Mouse (Mus musculus): ENCODE measurements around the gene Rapgef5. TPM values are rescaled to one million over a fixed set of nuclear protein-coding genes. Genes with fewer than 3 reads are reported as not detected.
A peak's percentile ranks its signal among the peaks of the same experiment; 100 is the strongest.

Gene Rapgef5
- total RNA-seq, 2 experiments from 2014 or later, result 91.7 to 98.0 TPM

GRCm38 (mm10) chr12:117666391-117666790 lies 150.1 kb downstream of the Rapgef5 start:
- DNase-seq (ENCODE audit: low spot score in 2 of 2), result no peak

- DNase-seq (ENCODE audit: low spot score in 2 of 2), result no peak
Measured at GRCm38 (mm10) chr12:117669610-117670400, 153.5 kb downstream of the Rapgef5 start.

DNA sequence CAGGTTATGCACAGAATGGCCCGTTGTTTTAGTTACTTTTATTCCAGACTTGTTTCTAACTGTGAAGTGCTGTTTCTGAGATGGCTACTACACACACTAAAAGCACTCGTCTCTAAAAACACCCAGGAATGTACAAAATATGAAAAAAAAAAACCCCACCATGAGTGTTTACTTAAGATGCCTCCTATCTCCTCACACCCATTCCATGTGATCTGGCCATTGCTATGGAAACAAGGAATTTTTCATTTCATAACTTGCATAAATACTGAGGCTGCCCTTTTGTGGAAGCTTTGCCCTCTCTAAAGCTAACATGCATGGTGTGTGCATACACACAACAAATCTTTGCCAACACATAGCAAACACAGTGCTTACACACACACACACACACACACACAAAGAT lies 156.9 kb downstream of the Rapgef5 start:
- no peak for DNase-seq (ENCODE audit: low spot score in 2 of 2)

DNA sequence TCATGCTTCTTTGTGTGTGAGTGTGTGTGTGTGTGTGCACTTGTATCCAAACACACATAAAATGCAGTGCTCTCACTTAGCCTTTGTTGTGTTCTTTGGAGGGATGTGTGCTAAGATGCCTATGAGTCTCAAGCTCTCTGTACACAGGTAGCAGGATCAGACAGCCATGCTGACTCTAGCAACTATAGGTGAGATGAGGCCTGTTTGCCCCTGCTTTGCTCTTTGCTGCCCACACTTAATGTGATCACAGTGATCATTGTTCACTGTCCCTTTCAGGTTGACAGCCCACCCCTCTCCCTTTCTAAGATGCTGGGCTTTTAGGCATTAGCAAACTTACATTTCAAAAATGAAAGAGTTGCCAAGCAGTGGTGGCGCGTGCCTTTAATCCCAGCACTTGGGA lies 158.2 kb downstream of the Rapgef5 start:
- DNase-seq (ENCODE audit: low spot score in 2 of 2), result no peak

DNA sequence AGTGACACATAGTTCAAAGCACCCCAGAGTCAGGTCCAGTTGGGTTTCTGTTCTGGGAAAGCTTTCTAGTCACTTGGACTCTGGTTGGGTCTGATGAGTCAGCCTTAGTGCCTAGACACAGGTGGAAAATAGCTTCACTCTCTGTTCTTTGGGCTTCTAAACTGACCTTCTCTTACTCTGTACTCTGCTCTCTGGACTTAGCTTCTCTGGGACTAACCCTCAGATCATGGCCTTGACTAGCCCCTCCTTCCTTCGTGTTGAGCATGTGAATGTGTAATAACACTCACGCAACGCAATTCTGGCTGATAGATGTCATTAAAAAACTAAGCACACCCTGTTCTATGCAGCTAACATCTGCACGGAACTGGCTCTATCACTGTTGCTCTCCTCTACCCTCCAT lies 160.0 kb downstream of the Rapgef5 start:
- no peak for DNase-seq (ENCODE audit: low spot score in 2 of 2)

DNA sequence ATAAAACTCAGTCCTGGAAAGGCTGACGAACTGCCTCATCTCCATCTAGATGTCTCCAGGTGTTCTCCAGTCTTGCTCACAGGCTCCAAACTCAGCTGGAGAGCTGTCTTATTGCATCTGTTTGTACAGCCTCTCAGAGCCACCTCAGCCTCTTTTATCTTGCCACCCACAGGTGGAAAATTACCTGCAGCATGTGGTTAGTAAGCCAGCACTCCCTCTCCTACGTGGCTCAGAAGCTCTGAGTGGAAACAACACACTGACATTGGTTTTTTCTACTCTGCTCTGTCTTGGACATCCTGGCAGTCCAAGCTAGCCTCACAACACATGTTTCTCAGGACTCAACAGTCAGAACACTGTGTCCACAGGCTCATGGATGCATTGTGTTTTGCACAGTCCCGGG lies 162.6 kb downstream of the Rapgef5 start:
- DNase-seq (ENCODE audit: low spot score in 2 of 2), result no peak

- DNase-seq (ENCODE audit: low spot score in 2 of 2), result no peak
Measured at GRCm38 (mm10) chr12:117679795-117680194, 163.5 kb downstream of the Rapgef5 start.

DNA sequence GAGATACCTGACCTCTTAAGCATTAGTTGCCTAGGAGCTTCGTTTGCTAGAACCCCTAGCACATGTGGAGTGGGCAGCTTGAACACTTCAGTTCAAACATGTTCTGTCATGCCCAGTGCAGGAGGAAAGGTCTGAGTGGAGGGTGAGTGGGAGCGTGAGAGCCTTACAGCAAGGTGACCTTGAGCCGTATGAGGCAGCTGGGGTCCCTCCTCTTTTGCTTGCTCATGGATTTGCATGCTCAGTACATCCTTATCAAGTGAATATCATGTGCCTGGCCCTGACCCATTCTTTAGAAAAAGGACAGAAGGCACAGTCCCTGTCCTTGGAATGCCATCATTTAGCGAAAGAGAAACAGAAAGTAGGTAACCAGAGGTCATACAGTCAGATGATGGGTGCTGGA lies 165.0 kb downstream of the Rapgef5 start:
- no peak for DNase-seq (ENCODE audit: low spot score in 2 of 2)

DNA sequence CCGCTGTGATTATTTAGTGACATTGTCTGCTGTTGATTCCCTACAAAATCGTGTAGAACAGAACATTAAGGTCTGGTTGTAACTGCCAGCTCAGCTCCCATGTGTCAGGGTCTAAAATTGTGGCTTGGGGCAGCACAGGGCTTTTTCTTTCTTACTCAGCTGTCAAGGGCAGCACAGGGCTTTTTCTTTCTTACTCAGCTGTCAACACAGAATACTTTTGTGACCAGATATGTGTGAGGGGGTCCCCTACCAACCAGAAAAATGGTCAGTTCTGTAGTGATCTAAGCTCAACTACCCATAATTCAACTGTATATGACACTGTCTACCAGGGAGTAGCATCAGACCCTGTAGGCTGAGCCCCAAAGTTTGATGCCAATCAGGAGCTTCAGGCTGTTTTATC lies 167.1 kb downstream of the Rapgef5 start:
- DNase-seq (ENCODE audit: low spot score in 2 of 2), result no peak

GRCm38 (mm10) chr12:117683984-117684383 lies 167.7 kb downstream of the Rapgef5 start:
- DNase-seq (ENCODE audit: low spot score in 2 of 2), result no peak

- DNase-seq (ENCODE audit: low spot score in 2 of 2), result no peak
Measured at GRCm38 (mm10) chr12:117684788-117685187, 168.5 kb downstream of the Rapgef5 start.

DNA sequence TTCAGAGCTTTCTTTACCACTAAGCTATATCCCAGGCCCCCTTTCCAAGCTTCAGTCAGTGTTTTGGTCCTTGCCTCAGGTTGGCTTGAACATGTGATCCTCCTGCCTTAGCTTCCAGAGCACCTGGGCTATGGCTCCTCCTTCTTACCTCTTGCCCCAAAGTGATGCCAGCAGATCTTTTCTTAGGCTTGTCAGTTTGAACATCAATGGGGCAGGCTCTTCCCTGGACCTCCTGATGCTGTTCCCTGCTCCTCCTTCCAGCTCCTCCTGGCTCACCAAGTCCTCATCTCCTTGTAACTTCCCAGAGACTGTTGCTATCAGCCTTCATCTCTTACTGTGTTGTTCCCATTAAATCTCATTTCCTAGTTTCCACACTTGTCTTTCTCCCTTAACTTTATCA lies 169.1 kb downstream of the Rapgef5 start:
- no peak for DNase-seq (ENCODE audit: low spot score in 2 of 2)

- no peak for DNase-seq (ENCODE audit: low spot score in 2 of 2)
Measured at GRCm38 (mm10) chr12:117686732-117687131, 170.5 kb downstream of the Rapgef5 start.

DNA sequence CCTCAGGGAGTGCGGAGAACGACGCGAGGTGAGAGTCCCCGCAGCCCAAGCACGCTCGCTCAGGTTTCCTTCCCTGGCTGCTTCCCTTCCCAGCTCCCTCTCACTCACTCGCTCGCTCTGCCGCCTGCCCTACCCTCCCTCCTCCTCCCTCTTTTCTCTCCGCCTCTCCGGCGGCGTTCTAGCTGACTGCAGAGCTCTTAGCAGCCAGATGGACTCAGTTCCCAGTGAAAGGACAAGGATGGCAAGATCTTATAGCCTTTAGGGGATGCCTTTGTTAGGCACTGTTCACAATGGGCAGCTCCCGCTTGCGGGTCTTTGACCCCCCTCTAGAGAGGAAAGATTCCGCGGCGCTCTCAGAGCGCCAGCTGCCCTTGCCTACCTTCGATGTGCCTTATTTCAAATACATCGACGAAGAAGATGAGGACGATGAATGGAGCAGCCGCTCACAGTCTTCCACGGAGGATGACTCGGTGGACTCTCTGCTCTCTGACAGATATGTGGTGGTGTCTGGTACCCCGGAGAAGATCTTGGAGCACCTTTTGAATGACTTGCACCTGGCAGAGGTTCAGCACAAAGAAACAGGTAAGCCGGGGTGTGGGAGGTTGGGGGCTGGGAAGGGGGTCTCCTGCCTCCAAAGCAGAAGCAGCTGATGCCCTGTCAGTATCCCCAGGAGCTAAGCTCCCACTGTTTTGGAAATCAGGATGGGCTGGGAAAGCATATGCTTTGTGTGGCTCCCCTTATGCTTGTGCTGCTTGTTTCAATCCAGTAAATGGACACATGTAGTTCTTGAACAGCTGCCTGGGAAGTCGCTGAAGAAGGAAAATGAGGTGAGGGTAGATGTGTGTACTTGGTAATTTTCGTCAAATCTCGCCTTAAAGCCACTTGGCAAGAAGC lies 172.6 kb downstream of the Rapgef5 start:
- DNase-seq (ENCODE audit: low spot score in 2 of 2), result peak; percentile 51 to 67

DNA sequence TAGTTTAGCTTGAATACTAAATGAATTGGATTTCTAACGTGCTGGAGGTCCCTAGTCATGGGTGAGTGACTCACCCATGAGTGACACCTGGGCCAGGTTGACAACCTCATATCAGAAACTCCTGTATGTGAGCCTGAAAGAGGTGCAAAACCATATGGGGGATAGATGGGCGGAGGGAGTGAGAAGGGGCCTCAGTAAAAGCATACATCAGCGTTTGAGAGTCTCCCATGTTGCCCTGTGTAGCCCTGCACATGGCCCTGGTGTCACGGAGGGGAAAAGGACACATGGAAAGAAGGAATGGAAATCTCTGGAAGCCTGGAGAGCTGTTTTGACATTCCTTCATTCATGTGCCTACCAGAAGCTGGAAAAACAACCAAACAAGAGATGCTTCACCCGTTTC lies 175.1 kb downstream of the Rapgef5 start:
- no peak for DNase-seq (ENCODE audit: low spot score in 2 of 2)

GRCm38 (mm10) chr12:117692775-117693174 lies 176.5 kb downstream of the Rapgef5 start:
- DNase-seq (ENCODE audit: low spot score in 2 of 2), result no peak

GRCm38 (mm10) chr12:117699950-117700665 lies 183.8 kb downstream of the Rapgef5 start:
- no peak for DNase-seq (ENCODE audit: low spot score in 2 of 2)

DNA sequence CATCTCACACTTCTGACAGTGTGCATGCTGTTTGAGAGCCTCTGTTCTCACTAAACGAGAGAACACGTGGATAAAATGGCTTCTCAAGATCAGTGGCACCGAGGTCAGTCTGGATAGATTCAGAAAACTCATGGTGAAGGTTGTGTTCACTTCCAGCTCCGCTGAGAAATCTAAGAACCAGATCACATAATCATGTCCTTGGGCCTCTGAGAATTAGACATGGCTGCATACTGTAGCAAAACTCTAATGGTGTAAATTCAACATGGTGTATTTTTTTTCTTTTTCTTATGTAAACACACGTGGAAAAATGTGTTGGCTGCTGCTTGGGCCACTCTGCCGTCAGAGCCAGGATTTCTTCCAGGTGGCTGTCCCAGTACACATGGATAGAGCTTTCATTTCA lies 184.6 kb downstream of the Rapgef5 start:
- no peak for DNase-seq (ENCODE audit: low spot score in 2 of 2)

DNA sequence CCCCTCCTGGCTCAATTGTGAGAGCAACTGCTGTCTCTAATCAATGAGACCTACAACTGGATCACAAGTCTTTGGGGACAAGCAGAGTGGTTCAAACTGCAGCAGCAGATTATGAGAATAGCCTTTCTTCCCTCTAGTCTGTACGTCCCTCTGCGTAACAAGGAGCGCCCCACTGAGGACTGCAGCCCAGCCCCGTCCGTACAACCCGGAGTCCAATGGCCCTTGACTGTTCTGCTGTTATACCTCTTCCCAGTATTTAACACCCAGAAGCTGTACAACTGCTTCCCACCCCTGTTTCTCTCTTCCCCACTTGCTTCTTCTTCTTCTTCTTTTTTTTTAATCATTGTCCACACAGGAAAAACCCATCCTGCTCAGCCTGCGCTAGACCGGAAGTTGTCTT lies 186.0 kb downstream of the Rapgef5 start:
- no peak for DNase-seq (ENCODE audit: low spot score in 2 of 2)

DNA sequence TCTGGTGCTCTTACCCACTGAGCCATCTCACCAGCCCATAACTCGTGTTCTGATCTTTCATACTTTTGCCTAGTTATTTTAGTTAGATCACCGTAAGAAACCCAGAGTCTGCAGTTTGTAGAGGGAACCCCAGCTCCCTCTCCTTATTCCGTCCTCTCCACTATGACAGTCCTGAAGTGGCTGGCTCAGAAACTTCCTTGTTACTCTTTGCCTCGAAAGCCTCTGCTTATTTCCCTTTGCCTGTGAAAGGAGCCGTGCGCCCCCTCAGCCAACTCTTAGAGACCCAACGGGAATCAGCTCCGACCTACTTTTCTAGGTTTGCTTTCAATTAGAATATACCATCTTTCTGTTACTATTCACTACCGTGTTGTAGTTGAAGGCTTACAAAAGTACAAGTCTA lies 186.6 kb downstream of the Rapgef5 start:
- no peak for DNase-seq (ENCODE audit: low spot score in 2 of 2)

GRCm38 (mm10) chr12:117703413-117703812 lies 187.1 kb downstream of the Rapgef5 start:
- no peak for DNase-seq (ENCODE audit: low spot score in 2 of 2)

- DNase-seq (ENCODE audit: low spot score in 2 of 2), result no peak
Measured at GRCm38 (mm10) chr12:117705308-117705707, 189.0 kb downstream of the Rapgef5 start.

Data from layer of hippocampus, postnatal 10 days (tissue).